Mouse (Mus musculus) gastrocnemius, postnatal 4 days (tissue): ENCODE results near the gene Tex264. TPM values are rescaled to one million over a fixed set of nuclear protein-coding genes. Genes with fewer than 3 reads are reported as not detected.

ENCODE experiments used
- DNase-seq, 2 experiments: peaks; one replicate each; pipeline ENCODE4 v3.0.0; 2021 to 2022; ENCODE audit warnings: low spot score in 2 of 2, mixed read lengths in 2 of 2
- long read RNA-seq, 2 experiments: library from polyadenylated mRNA; stranded (forward); transcript quantifications; one replicate each; pipeline ENCODE4 v2.0.0; 2021
- total RNA-seq, 2 experiments: library from RNA; stranded (reverse); gene quantifications; 2 replicates each; pipeline ENCODE4 v1.2.3; 2021

The Tex264 gene
- 10 to 100 TPM; 29.4 to 31.4 TPM for total RNA-seq
- long read RNA-seq, experiment 1, transcript Tex264-201 (6 exons, 1,391 nt), result major isoform, 12 of 37 reads
- long read RNA-seq, experiment 1, transcript Tex264-202 (6 exons, 1,896 nt), result minor isoform, 7 of 37 reads
- long read RNA-seq, experiment 1, transcript Tex264-203 (6 exons, 1,364 nt), result minor isoform, 5 of 37 reads
- long read RNA-seq, experiment 1, partial matches to known transcripts, result 5 of 37 reads
- long read RNA-seq, experiment 1, other reads (novel, unspliced or antisense), result 8 of 37 reads
- long read RNA-seq, experiment 2, transcript Tex264-203 (6 exons, 1,364 nt), result major isoform, 9 of 22 reads
- long read RNA-seq, experiment 2, transcript Tex264-201 (6 exons, 1,391 nt), result minor isoform, 6 of 22 reads
- long read RNA-seq, experiment 2, partial matches to known transcripts, result 2 of 22 reads
- long read RNA-seq, experiment 2, other reads (novel, unspliced or antisense), result 1 of 22 reads

DNA sequence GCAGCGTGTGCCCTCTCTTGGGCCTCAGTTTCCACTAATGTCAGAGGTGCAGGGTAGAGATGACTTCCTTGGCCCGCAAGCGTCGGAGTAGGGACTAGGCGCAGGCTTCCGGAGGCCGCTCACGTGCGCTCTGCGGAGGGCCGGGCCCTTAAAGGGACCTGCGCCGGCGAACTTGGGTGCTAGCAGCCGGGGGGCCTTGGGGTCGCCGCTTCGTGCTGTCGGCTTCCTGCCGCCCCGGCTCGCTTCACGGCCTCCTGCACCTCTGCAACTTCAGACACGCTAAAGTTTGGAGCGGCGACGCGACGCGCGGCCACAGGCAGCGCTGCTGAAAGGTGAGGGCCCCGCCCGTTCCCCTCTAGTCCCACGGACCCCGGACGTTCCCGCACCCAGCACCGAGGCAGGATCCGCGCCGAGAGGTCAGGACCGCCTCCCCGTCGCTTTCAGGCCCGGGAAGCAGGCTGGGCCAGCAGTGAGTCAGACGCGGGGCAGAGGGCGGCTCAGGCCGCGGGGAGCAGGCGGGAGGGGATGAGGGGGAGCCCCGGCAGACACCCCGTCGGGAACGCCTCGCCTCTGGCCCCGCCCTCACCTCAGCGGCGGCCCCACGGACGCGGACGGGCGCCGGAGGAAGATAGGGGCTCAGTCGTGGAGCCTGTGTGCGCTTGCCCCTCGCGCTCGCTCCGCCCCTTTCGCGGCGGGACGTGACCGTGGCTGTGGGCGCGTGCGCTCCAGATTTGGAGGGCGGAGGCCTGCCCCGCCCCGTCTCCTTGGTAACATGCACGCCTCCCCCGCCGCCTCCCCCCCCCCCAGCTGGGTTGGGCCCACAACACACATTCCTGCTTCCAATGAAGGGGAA, at the start of gene Tex264:
Gene Tex264 (minus strand): TSS at position 679 of the 853 bp plus-strand sequence.
- DNase-seq, result peak; percentile 58 to 80

DNA sequence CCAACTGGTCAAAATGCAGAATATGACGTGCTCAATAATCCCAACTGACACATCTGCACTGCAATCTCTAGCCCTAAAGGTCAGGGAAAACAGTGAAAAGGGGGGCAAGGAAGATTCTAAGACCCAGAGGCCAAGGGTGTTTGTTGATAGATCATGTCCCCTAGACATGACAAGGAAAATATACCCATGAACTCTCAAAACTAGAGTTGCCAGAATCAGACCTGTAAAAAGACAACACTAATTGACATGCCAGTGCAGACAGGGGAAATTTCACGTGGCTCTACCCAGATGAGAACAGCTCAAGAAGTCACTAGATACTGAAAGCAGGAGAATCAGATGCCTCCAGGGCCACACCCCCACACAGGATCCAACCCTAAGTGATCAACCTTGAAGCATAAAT, 48.0 kb upstream of the Tex264 start:
- no peak for DNase-seq

GRCm38 (mm10) chr9:106729416-106729815, 43.7 kb upstream of the Tex264 start:
- no peak for DNase-seq

DNA sequence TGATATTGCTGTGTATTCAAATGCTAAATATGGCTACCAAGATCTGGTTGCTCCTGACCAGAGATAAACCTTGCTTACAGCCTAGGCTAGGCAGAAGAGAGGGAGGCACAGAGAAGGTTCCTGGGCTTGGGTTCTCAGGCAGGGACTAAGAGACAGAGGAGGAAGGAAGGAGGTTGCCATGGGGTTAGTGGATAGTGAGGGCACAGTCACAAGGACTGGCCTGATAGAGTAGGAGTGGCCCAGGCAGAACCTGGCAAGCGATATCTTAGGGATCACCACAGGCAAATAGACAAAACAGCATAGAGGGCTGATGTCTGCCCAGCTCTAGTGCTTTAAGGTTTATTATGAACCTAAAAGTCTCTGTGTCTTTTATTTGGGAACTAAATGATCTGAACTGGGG, 41.2 kb upstream of the Tex264 start:
- DNase-seq, result no peak

GRCm38 (mm10) chr9:106725435-106725834, 39.7 kb upstream of the Tex264 start:
- no peak for DNase-seq

- no peak for DNase-seq
These were observed 39.1 kb upstream of the Tex264 start for GRCm38 (mm10) chr9:106724864-106725263.

- DNase-seq, result no peak
These were observed 31.0 kb upstream of the Tex264 start for GRCm38 (mm10) chr9:106716729-106717128.

DNA sequence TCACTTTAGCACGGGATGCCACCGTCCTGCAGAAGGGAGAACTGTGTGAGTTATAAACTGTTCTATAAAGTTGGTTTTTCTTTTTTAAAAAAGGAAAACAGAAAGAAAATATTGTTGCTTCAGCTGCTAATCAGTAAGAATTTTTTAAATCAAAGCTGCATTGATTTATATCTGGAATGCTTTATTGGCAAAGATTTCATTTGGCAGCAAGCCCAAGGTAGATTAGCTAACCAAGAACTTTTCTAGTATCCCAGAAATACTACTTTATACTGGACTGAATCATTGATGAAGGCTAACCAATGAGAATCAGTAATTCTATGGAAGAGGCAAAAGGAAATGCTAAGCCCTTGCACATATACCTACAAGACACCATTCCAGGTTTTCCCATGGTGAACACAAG, 30.5 kb upstream of the Tex264 start:
- no peak for DNase-seq

DNA sequence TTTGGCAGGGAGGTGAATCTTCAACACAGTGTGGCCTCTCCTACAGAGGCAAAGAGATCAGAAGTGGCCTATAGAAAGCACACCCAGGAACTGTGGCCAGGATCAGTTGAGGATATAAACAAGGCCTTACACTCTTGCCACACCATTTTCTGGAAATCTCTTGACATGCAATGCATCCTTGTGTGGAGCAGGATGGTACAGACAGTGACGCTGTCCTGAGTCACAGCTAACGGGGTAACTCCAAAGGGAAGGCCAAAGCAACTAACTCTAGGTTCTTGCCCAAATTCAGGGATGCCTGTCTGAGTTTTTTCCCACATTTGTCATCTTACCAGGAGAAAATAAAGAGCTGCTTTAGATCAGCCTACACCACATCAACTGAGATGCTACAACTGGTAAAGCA, 26.7 kb upstream of the Tex264 start:
- no peak for DNase-seq

DNA sequence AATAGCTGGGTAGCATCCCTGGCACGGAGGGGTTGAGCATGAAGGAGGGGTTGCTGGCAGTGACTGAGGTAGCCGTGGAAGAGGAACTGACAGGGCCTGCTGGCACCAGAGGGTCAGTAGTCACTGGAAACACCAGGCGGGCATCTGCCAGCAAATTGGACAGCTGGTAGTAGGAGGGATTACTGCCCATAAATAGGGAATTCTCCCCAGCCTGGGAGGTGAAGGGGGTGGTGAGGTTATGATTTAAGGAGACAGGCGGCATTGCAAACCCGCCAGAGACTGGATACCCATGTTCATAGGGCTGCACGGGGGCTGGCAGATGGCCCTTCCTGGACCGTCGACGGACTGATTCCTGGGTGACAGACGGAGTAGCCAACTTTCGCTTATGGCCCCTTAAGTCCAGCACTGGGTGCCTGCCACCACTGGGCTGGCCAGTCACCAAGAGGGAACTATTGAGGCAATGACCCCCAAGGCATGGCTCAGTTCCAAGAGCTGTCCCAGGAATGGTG, 7.3 kb upstream of the Tex264 start:
- DNase-seq, result peak; percentile 26 to 42

DNA sequence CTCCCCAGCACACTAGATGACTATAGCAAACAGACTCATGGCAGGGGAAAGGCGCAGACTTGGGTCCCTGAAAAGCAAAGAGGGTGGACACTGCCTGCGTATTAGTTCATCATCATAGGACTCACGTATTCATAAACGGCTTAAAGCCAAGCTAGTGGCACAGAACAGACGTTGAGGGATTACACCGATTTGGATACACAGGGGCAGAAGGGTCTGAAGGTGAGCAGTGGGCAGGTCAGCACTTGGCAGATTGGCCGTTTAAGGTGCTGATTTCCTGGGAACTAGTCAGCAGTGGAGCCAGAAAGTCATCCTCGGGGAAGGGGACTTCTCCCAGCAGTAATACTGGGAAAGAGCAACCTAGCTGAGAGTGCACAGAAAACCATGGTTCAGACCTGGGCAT, 3.1 kb upstream of the Tex264 start:
- no peak for DNase-seq

GRCm38 (mm10) chr9:106686983-106687650, 1.4 kb upstream of the Tex264 start:
- DNase-seq, result peak; percentile 50 to 67

- no peak for DNase-seq
These were observed 844 bp downstream of the Tex264 start for GRCm38 (mm10) chr9:106684918-106685248.

- no peak for DNase-seq
These were observed 1.4 kb downstream of the Tex264 start for GRCm38 (mm10) chr9:106684093-106684872.

- no peak for DNase-seq
These were observed 4.7 kb downstream of the Tex264 start for GRCm38 (mm10) chr9:106681026-106681425.

DNA sequence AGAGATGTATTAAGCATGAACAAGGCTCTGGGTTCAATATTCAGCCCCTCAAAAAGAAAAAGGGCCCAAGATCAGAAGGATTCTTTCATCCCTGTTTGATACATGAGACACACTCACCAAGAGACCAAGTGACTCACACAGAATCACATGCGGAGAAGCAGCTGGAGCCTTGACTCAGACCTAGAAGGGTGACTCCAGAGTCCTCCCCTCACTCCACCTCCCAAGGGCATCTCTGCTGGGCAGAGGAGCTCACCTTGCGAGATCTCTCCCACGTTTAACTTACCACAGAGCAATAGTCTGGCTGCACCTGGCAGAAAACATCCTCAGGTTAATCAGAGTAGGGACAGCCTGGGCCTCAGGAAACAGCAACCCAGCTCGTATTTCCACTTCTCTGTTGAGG, 7.5 kb downstream of the Tex264 start:
- DNase-seq, result no peak

- no peak for DNase-seq
These were observed 8.0 kb downstream of the Tex264 start for GRCm38 (mm10) chr9:106677702-106678101.

GRCm38 (mm10) chr9:106676571-106676970, 9.2 kb downstream of the Tex264 start:
- DNase-seq, result no peak

DNA sequence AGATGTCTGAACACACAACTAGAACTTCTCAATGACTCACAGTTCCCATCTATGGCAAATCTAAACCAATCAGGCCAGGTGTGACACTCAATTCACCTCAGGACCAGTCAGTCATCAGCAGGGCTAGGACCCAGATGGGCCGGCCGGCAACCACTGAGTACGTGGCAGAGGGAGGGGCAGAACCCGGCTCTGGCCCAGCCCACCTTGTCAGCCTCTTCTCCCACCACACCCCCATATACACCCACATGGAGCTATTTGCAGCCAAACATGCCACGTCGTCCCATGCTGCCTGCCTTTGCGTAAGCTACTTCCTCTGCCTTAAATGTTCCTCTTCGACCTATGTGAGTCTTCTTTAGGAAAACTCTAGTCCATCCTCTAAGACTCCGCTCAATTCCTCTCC, 9.8 kb downstream of the Tex264 start:
- DNase-seq, result no peak

- peak; percentile 43 to 71 for DNase-seq
These were observed 10.2 kb downstream of the Tex264 start for GRCm38 (mm10) chr9:106675480-106675879.

- no peak for DNase-seq
These were observed 11.9 kb downstream of the Tex264 start for GRCm38 (mm10) chr9:106673860-106674259.
